ENCODE assay signal across 18 mouse cellular contexts in the genomic region with DNA sequence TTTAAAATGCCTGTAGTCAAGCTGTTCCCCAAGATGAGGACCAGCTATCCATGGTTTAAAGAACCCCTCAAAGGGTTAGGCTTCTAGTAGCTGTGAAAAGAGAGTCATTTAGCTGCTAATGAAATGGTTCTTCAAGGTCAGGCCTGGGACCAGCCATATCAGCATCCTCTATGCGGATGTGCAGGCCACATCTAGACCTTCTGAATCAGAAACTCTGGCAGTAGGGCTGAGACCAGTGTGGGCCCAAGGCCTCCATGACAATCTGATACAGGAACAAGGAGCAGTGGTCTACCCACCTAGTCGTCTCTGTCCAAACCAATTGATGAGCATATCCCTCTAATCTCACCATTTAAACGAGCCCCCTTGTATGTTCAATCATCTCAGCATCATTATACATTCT. TPM values are rescaled to one million over a fixed set of nuclear protein-coding genes. Genes with fewer than 3 reads are reported as not detected.
"Had no signal": no experiment of that assay in that cellular context is flagged by ENCODE, and none has a peak within 500 bp of the region (broad histone marks: within the 10 kb centered on the region; RNA-seq: fewer than 3 reads in every experiment).

No protein-coding gene starts in this region.

- H3K9me3 ChIP-seq: neural tube, embryonic 15.5 days; stomach, embryonic 15.5 days had no signal

- H3K4me1 ChIP-seq: stomach, embryonic 15.5 days had no signal

- H3K36me3 ChIP-seq: neural tube, embryonic 13.5 days; neural tube, embryonic 15.5 days; stomach, embryonic 15.5 days had no signal

- H3K27me3 ChIP-seq: neural tube, embryonic 13.5 days; neural tube, embryonic 15.5 days; stomach, embryonic 15.5 days had no signal

- DNase-seq: retina, postnatal 1 day; right cerebral cortex, adult 18-20 months; right cerebral cortex, postnatal 14 days; right cerebral cortex, postnatal 25 days; right cerebral cortex, postnatal 4 days; spleen, adult 18-20 months; thymus, adult 18-20 months; thymus, adult 2 months; thymus, postnatal 14 days; thymus, postnatal 25 days; thymus, postnatal 36 days; thymus, postnatal 4 days had no signal

- H3K27ac ChIP-seq: neural tube, embryonic 13.5 days; neural tube, embryonic 15.5 days; stomach, embryonic 15.5 days; stomach, postnatal 0 days had no signal

- H3K4me3 ChIP-seq: neural tube, embryonic 13.5 days; neural tube, embryonic 15.5 days; stomach, embryonic 15.5 days had no signal

RNA-seq across cellular contexts. Expression of gene Col6a6, which starts 23.1 kb away (rescaled TPM):
- total RNA-seq: neutrophil, adult 5-6 weeks had no signal
- polyA plus RNA-seq: small intestine, adult 2 months had no signal
